Mouse (Mus musculus) bone marrow, adult 2 months (tissue): Measurements from ENCODE around the gene Ppdpf.

Source experiments
- CTCF ChIP-seq: fragments of 200-500 bp; IDR thresholded peaks from 2 replicates; pipeline ENCODE4 v1.5.1; 2011; ENCODE audit warnings: low read length, control low read depth; ENCODE audit not compliant: control insufficient read depth, insufficient read depth
- POLR2A ChIP-seq: fragments of 200-500 bp; IDR thresholded peaks from 2 replicates; pipeline ENCODE4 v1.6.1; 2011; ENCODE audit warnings: low read depth, mild to moderate bottlenecking, control low read depth, low read length, borderline replicate concordance; ENCODE audit not compliant: control insufficient read depth

- no peak for TF ChIP-seq CTCF
- 0 out of 2 replicates have a peak, but pooled peaks have one; percentile 20 for TF ChIP-seq POLR2A
Observed at GRCm38 (mm10) chr2:181206118-181206517, 19.1 kb downstream of the Ppdpf start.
